Mouse (Mus musculus): Measurements from ENCODE around the gene Syce2. TPM values are rescaled to one million over a fixed set of nuclear protein-coding genes. Genes with fewer than 3 reads are reported as not detected.
"Not testable (repeated sequence)": the region's sequence is repeated elsewhere in the genome, so short reads cannot be mapped to it uniquely, and the experiment has no call there.

Syce2 gene
- polyA plus RNA-seq, 1 experiment from 2014 or later: 36.9 TPM

DNA sequence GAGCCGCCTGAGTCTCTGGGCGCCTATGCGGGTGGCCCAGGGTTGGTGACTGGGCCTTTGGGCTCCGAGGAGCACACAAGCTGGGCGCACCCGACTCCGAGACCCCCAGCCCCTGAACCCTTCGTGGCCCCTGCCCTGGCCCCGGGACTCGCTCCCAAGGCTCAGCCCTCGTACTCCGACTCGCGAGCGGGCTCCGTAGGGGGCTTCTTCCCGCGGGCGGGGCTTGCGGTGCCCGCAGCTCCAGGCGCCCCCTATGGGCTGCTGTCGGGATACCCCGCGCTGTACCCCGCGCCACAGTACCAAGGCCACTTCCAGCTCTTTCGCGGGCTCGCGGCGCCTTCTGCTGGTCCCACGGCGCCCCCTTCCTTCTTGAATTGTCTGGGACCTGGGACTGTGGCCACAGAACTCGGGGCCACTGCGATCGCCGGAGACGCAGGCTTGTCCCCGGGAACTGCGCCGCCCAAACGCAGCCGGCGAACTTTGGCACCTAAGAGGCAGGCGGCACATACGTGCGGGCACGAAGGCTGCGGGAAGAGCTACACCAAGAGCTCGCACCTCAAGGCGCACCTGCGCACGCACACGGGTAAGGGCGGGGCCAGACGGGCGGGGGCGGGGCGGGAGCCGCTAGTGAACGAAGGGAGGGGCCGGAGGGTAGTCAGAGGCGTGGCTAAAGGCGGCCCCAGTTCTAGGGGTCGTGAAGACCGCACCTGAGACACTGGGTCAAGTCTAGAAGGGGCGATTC is 31.2 kb downstream of the Syce2 start:
- Histone ChIP-seq H3K4me2 (peak overlapping the region; percentile 97), H3K36me3 (no peaks in the 10 kb centered on the region), H3K27me3 (replicated peaks) (peaks cover 24% of the 10 kb centered on the region), H3K4me3 (peak overlapping the region; percentile 66), H3K4me1 (replicated peaks) (peaks cover 7% of the 10 kb centered on the region; the same call in 1 of the 2 replicates), H3K9me3 (replicated peaks) (no peaks in the 10 kb centered on the region), H3K9ac (peak overlapping the region; percentile 78), H3K27ac (ENCODE audit: poor library complexity, severe bottlenecking) (0 out of 2 replicates have a peak overlapping the region, but pooled peaks have one; percentile 30)
- peak; percentile 90 for ATAC-seq (ENCODE audit: insufficient number of reproducible peaks, low FRiP score)
- WGBS: under 1% methylated on average over 68 of the region's 68 CpGs

DNA sequence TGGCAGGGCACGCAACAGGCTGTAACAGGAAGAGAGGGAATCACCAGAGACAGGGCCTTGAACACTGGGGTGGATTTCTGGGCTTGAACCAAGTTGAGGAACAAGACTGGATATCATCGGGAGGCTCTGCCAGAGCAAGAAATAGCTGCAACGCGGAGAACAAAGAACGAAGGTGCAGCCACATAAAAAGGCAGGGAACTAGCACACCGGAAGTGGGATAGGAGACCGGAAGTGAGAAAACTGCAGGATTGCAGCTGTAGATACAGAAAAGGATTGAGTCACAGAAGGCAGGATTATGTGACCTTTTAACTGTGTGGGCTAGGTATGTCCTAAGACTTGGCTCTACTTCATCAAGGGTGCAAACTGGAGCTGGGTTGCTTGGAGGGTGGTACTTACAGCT is 32.4 kb downstream of the Syce2 start:
- no peaks in the 10 kb centered on the region for H3K9me3 ChIP-seq (replicated peaks)
- WGBS: 83% methylated on average over 7 of the region's 7 CpGs
- no peak for ATAC-seq (ENCODE audit: insufficient number of reproducible peaks, low FRiP score)
- no peak overlapping the region for H3K9ac ChIP-seq
- H3K36me3 ChIP-seq: no peaks in the 10 kb centered on the region
- no peak overlapping the region for H3K4me2 ChIP-seq
- no peak overlapping the region for H3K4me3 ChIP-seq
- peaks cover 29% of the 10 kb centered on the region for H3K27me3 ChIP-seq (replicated peaks)
- peaks cover 13% of the 10 kb centered on the region for H3K4me1 ChIP-seq (replicated peaks)
- no peak overlapping the region for H3K27ac ChIP-seq (ENCODE audit: poor library complexity, severe bottlenecking)

DNA sequence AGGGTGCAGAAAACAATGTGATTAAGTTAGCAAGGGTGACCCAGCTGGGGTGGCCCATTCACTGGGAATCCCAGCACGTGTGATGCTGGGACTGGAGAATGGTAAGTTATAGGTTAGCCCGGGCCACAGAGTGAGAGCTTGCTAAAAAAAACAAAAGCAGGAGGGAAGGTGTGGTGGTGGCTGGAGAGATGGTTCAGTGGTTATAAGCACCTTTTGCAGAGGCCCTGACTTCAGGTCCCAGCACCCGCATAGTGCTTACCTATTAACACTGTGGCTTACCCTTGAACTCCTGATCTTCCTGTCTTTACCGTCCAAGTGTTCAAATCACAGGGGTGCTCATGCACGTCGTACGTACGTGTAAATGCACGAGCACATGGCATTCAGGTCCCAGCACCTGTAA is 35.1 kb downstream of the Syce2 start:
- Histone ChIP-seq H3K9me3 (replicated peaks) (no peaks in the 10 kb centered on the region), H3K9ac (no peak overlapping the region), H3K4me3 (no peak overlapping the region), H3K4me1 (replicated peaks) (peaks cover 13% of the 10 kb centered on the region), H3K36me3 (no peaks in the 10 kb centered on the region), H3K4me2 (no peak overlapping the region), H3K27ac (ENCODE audit: poor library complexity, severe bottlenecking) (no peak overlapping the region), H3K27me3 (replicated peaks) (peaks cover 39% of the 10 kb centered on the region)
- no peak for ATAC-seq (ENCODE audit: insufficient number of reproducible peaks, low FRiP score)
- 89% methylated on average over 9 of the region's 9 CpGs for WGBS

DNA sequence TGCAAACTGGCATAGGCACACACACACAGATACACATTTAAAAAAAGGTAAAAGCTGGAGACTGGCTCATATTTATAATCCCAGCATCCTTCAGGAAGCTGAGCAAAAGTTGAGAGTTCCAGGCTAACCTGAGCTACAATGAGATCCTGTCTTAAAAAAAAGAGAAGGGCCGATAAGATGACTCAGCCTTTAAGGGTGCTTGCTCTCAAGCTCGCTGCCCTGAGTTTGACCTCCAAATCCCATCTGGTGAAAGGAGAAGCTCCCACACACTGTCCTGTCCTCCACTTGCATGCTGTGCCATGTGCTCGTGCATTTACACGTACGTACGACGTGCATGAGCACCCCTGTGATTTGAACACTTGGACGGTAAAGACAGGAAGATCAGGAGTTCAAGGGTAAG is 35.6 kb downstream of the Syce2 start:
- 79% methylated on average over 8 of the region's 8 CpGs for WGBS
- Histone ChIP-seq H3K4me2 (no peak overlapping the region), H3K4me3 (no peak overlapping the region), H3K9me3 (replicated peaks) (no peaks in the 10 kb centered on the region), H3K9ac (no peak overlapping the region), H3K36me3 (no peaks in the 10 kb centered on the region), H3K27me3 (replicated peaks) (peaks cover 41% of the 10 kb centered on the region), H3K4me1 (replicated peaks) (peaks cover 14% of the 10 kb centered on the region), H3K27ac (ENCODE audit: poor library complexity, severe bottlenecking) (no peak overlapping the region)
- no peak for ATAC-seq (ENCODE audit: insufficient number of reproducible peaks, low FRiP score)

DNA sequence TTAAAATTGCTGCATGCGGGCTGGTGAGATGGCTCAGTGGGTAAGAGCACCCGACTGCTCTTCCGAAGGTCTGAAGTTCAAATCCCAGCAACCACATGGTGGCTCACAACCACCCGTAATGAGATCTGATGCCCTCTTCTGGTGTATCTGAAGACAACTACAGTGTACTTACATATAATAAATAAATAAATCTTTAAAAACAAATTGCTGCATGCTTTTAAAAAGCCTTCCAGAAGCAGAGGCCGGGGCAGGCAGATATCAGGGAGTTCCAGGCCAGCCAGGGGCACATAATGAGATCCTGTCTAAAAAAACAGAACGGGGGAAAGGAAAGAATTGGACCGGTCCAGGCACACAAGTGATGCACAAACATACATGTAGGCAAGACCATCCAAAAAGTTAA is 36.1 kb downstream of the Syce2 start:
- H3K36me3 ChIP-seq; H3K9ac ChIP-seq; H3K9me3 ChIP-seq (replicated peaks); H3K27ac ChIP-seq (ENCODE audit: poor library complexity, severe bottlenecking); ATAC-seq (ENCODE audit: insufficient number of reproducible peaks, low FRiP score): not testable (repeated sequence)
- 25% methylated on average over 7 of the region's 7 CpGs for WGBS
- H3K4me2 ChIP-seq: peak overlapping the region; percentile 92
- H3K4me1 ChIP-seq (replicated peaks): peaks cover 17% of the 10 kb centered on the region
- peak overlapping the region; percentile 62 for H3K4me3 ChIP-seq
- peaks cover 46% of the 10 kb centered on the region for H3K27me3 ChIP-seq (replicated peaks)

DNA sequence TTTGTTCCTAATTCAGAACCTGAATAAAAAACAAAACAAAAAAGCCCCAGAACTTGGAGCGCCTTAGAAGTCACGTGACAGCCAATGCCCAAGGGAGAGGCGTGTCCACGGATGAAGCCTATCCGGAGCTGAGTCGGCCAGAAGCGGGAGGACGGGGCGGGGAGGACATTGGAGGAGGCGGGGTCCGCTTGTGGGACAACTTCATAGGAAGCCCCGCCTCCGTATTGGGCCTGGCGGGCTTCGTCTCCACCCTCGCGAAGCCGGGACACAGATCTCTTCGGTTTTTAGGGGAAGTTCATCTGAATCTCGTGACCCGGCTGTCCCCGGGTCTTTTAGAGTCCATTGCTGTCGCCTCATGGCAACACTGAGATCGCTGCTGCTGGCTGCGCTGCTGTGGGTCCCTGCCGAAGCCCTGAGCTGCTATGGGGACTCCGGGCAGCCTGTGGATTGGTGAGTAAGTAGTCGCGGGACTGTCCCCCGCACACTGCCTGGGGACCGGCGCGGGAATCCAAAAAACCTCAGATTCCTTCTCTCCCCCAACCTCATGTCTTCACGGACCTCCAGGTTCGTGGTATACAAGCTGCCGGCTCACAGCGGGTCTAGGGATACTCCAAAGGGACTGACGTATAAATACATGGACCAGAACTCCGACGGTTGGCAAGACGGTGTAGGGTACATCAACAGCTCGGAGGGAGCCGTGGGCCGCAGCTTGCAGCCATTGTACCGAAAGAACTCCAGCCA is 36.7 kb downstream of the Syce2 start, which contains the start of gene Dnase2a:
Dnase2a (plus strand) TSS at position 140 of the 741 bp plus-strand sequence.
- peak within 1 kb of the TSS; percentile 80 for H3K9ac ChIP-seq
- H3K4me1 ChIP-seq (replicated peaks): peaks cover 18% of the 10 kb centered on the region
- peak; percentile 95 for ATAC-seq (ENCODE audit: insufficient number of reproducible peaks, low FRiP score)
- H3K9me3 ChIP-seq (replicated peaks): no peaks in the 10 kb centered on the region
- H3K4me3 ChIP-seq: peak within 1 kb of the TSS; percentile 62
- H3K36me3 ChIP-seq: no peaks in the 10 kb centered on the region
- H3K27ac ChIP-seq (ENCODE audit: poor library complexity, severe bottlenecking): no peak within 1 kb of the TSS
- peaks cover 52% of the 10 kb centered on the region for H3K27me3 ChIP-seq (replicated peaks)
- peak within 1 kb of the TSS; percentile 92 for H3K4me2 ChIP-seq
- whole genome bisulfite sequencing: under 1% methylated on average over 45 of the region's 45 CpGs

DNA sequence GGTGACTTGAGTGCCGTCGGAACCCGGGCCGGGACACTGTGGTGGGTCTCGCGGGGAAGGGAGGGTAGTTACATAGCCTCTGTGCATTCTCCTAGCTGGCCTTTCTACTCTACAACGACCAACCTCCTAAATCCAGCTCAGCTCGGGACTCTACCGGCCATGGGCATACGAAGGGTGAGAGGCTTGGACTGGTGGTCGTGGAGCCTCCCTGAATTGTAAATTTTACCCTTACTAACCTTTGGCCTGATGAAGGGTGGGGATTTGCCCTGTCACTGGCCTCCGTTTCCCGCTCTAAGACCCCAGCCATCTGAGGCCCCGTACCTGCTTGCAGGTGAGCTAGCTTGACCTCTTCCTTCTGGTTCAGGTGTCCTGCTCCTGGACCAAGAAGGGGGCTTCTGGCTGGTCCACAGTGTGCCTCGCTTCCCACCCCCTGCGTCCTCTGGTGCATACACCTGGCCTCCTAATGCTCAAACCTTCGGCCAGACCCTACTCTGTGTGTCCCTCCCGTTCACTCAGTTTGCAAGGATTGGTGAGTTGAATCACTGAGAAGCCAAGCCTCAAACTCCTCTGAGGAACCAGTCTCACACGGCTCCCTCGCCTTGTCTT is 37.4 kb downstream of the Syce2 start:
- 43% methylated on average over 20 of the region's 20 CpGs for WGBS
- Histone ChIP-seq H3K9me3 (replicated peaks) (0 out of 2 replicates have a peak, but pooled peaks cover 4% of the 10 kb centered on the region), H3K4me2 (peak overlapping the region; percentile 92), H3K27ac (ENCODE audit: poor library complexity, severe bottlenecking) (no peak overlapping the region), H3K36me3 (no peaks in the 10 kb centered on the region), H3K9ac (peak overlapping the region; percentile 80; the same call in 1 of the 2 replicates), H3K27me3 (replicated peaks) (peaks cover 57% of the 10 kb centered on the region), H3K4me1 (replicated peaks) (peaks cover 18% of the 10 kb centered on the region), H3K4me3 (peak overlapping the region; percentile 62)
- peak; percentile 5; the same call in 1 of the 2 replicates for ATAC-seq (ENCODE audit: insufficient number of reproducible peaks, low FRiP score)

DNA sequence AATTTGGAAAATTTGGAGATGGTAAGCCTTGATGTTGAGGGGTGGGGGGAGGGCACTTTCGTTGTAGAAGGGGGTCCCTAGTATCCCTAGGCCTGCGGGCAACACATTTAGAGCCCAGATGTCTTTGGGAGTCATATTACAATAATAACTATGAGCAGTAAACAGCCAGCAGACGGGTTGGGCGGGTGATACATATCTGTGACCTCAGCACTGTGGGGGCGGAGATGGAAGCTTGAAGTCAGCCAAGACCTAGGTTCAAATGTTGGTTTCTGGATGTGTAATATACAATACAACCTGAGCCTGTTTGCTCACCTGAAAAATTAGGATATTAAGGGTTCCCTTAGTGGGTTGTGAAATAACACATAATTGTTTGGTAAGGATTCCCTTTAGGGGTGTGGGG is 38.0 kb downstream of the Syce2 start:
- Histone ChIP-seq H3K9me3 (replicated peaks) (0 out of 2 replicates have a peak, but pooled peaks cover 4% of the 10 kb centered on the region), H3K4me1 (replicated peaks) (peaks cover 18% of the 10 kb centered on the region), H3K4me2 (no peak overlapping the region), H3K27ac (ENCODE audit: poor library complexity, severe bottlenecking) (no peak overlapping the region), H3K9ac (no peak overlapping the region), H3K36me3 (no peaks in the 10 kb centered on the region), H3K4me3 (no peak overlapping the region), H3K27me3 (replicated peaks) (peaks cover 60% of the 10 kb centered on the region)
- 76% methylated on average over 5 of the region's 5 CpGs for WGBS
- no peak for ATAC-seq (ENCODE audit: insufficient number of reproducible peaks, low FRiP score)

DNA sequence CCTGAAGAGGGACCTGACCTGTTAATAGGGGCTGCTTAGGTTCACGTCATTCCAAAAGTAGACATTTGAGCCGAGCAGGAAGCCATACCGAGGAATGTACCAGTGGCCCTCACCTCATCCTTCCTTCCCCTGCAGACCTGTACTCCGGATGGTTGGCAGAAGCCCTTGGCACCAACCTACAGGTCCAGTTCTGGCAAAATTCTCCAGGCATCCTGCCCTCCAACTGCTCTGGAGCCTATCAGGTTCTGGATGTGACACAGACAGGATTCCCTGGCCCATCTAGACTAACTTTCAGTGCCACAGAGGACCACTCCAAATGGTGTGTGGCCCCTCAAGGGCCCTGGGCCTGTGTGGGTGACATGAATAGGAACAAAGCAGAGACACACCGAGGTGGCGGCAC is 38.6 kb downstream of the Syce2 start:
- Histone ChIP-seq H3K4me1 (replicated peaks) (peaks cover 18% of the 10 kb centered on the region), H3K9me3 (replicated peaks) (0 out of 2 replicates have a peak, but pooled peaks cover 4% of the 10 kb centered on the region), H3K9ac (no peak overlapping the region), H3K4me3 (no peak overlapping the region), H3K4me2 (no peak overlapping the region), H3K36me3 (no peaks in the 10 kb centered on the region), H3K27me3 (replicated peaks) (peaks cover 66% of the 10 kb centered on the region), H3K27ac (ENCODE audit: poor library complexity, severe bottlenecking) (no peak overlapping the region)
- ATAC-seq (ENCODE audit: insufficient number of reproducible peaks, low FRiP score): no peak
- 78% methylated on average over 6 of the region's 6 CpGs for WGBS

DNA sequence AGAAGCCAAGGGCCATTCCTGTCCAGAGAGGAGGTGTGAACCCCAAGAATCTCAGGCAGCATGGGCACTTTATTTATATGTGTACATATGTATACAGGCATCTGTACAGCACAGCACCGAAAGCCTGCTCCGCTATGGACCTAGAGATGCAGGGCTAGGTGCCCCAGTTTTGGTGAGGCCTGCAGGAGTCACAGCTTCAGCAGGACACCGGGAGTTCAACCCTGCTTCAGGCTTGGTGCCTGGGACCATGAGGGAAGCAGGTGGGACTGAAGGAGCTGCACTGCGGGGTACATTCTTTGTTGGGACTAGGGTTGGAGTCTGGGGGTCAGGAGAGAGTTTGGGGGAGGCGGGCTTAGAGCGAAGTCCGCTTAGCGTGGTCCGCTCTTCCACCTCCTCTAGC is 39.9 kb downstream of the Syce2 start:
- H3K4me2 ChIP-seq: no peak overlapping the region
- H3K36me3 ChIP-seq: no peaks in the 10 kb centered on the region
- WGBS: 76% methylated on average over 9 of the region's 9 CpGs
- H3K9me3 ChIP-seq (replicated peaks): 0 out of 2 replicates have a peak, but pooled peaks cover 4% of the 10 kb centered on the region
- no peak overlapping the region for H3K27ac ChIP-seq (ENCODE audit: poor library complexity, severe bottlenecking)
- H3K4me3 ChIP-seq: no peak overlapping the region
- ATAC-seq (ENCODE audit: insufficient number of reproducible peaks, low FRiP score): no peak
- H3K9ac ChIP-seq: no peak overlapping the region
- peaks cover 18% of the 10 kb centered on the region for H3K4me1 ChIP-seq (replicated peaks)
- peaks cover 79% of the 10 kb centered on the region for H3K27me3 ChIP-seq (replicated peaks)

DNA sequence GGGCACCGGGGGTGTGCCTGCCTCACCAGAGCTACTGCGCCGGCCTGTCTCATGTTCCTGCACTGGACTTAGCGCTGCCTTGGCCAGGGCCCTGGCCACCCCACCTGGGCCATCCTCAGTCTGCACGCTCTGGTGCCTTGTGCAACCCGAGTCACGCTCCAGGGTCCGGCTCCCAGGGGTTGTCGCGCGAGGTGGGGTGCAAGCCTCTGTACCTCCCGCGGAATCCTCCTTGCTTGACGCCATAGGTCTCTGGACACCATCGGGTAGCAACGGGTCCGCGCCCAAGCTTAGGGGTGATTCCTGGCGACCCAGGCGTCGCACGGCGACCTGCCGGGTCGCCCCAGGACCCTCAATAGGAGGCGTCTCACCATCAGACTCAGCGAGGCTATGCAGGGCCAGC is 40.5 kb downstream of the Syce2 start:
- no peak for ATAC-seq (ENCODE audit: insufficient number of reproducible peaks, low FRiP score)

More for the DNA sequence above, 40.5 kb downstream of the Syce2 start:
- Histone ChIP-seq H3K9ac (peak overlapping the region; percentile 58; the same call in 1 of the 2 replicates), H3K4me3 (peak overlapping the region; percentile 49), H3K4me2 (peak overlapping the region; percentile 82), H3K4me1 (replicated peaks) (peaks cover 18% of the 10 kb centered on the region), H3K9me3 (replicated peaks) (0 out of 2 replicates have a peak, but pooled peaks cover 4% of the 10 kb centered on the region), H3K36me3 (no peaks in the 10 kb centered on the region), H3K27me3 (replicated peaks) (peaks cover 85% of the 10 kb centered on the region), H3K27ac (ENCODE audit: poor library complexity, severe bottlenecking) (no peak overlapping the region)
- 18% methylated on average over 27 of the region's 27 CpGs for WGBS

Data from heart, embryonic 12.5 days (tissue).